ENCODE assay signal across 12 mouse cellular contexts in genomic region chr9:71944801-71945200, GRCm38 (mm10).
"Had no signal": no experiment of that assay in that cellular context is flagged by ENCODE, and none has a peak within 500 bp of the region (broad histone marks: within the 10 kb centered on the region; RNA-seq: fewer than 3 reads in every experiment).

No protein-coding gene starts in this region.

- H3K9me3 ChIP-seq: limb, embryonic 12.5 days; lung, embryonic 15.5 days; midbrain, embryonic 13.5 days had no signal

- H3K27me3 ChIP-seq: limb, embryonic 12.5 days; lung, embryonic 15.5 days; midbrain, embryonic 13.5 days had no signal

- ATAC-seq: inflammation-experienced regulatory T-cells, adult 6 months; intestine, postnatal 0 days; midbrain, embryonic 13.5 days had no signal

- H3K4me1 ChIP-seq: limb, embryonic 12.5 days had no signal

- DNase-seq: kidney, adult 8-10 months; kidney, postnatal 25 days; layer of hippocampus, adult 9-11 months; lung, postnatal 14 days; right cerebral cortex, postnatal 14 days had no signal

- H3K36me3 ChIP-seq: limb, embryonic 12.5 days; midbrain, embryonic 13.5 days had no signal

- H3K4me3 ChIP-seq: limb, embryonic 12.5 days; lung, embryonic 15.5 days; midbrain, embryonic 13.5 days had no signal

- H3K4me2 ChIP-seq: limb, embryonic 12.5 days; lung, embryonic 15.5 days; midbrain, embryonic 13.5 days had no signal

- H3K9ac ChIP-seq: limb, embryonic 12.5 days; lung, embryonic 15.5 days; midbrain, embryonic 13.5 days had no signal

- H3K27ac ChIP-seq: limb, embryonic 12.5 days; lung, embryonic 15.5 days; macrophage; midbrain, embryonic 13.5 days; stomach, postnatal 0 days had no signal
